Mouse (Mus musculus) stomach, postnatal 0 days (tissue): Measurements from ENCODE around the gene Plk1. TPM values are rescaled to one million over a fixed set of nuclear protein-coding genes. Genes with fewer than 3 reads are reported as not detected.
A peak's percentile ranks its signal among the peaks of the same experiment; 100 is the strongest.

Experiments used
- ATAC-seq: fragments of 200-750 bp; cut with Nextera tagmentation; 2 replicates; pipeline ENCODE4 v1.8.0; 2017; ENCODE audit not compliant: low FRiP score, low TSS enrichment
- DNase-seq: peaks from one replicate; pipeline ENCODE4 v3.0.0-alpha.2; 2016; ENCODE audit warnings: low spot score
- H3K27ac ChIP-seq: fragments of 300-500 bp; sonication (generic); replicated peaks from 2 replicates; pipeline ENCODE4 v1.5.1; 2014; ENCODE audit warnings: mild to moderate bottlenecking, control low read depth
- H3K27me3 ChIP-seq: fragments of 300-500 bp; sonication (generic); 2 replicates; pipeline ENCODE4 v1.6.1; 2014; ENCODE audit warnings: low read length; ENCODE audit not compliant: control insufficient read depth, insufficient read depth
- H3K36me3 ChIP-seq: fragments of 300-500 bp; sonication (generic); 2 replicates; pipeline ENCODE4 v1.6.1; 2014; ENCODE audit warnings: low read length, mixed read lengths; ENCODE audit not compliant: control insufficient read depth, insufficient read depth
- H3K4me1 ChIP-seq: fragments of 300-500 bp; sonication (generic); replicated peaks from 2 replicates; pipeline ENCODE4 v1.6.1; 2014; ENCODE audit warnings: antibody characterized with exemption; ENCODE audit not compliant: control insufficient read depth, insufficient read depth
- H3K4me2 ChIP-seq: fragments of 300-500 bp; sonication (generic); replicated peaks from 2 replicates; pipeline ENCODE4 v1.6.1; 2014; ENCODE audit warnings: low read depth, mild to moderate bottlenecking, control low read depth, moderate library complexity
- H3K4me3 ChIP-seq: fragments of 300-500 bp; sonication (generic); 2 replicates; pipeline ENCODE4 v1.5.1; 2014; ENCODE audit warnings: low read depth, low read length, control low read depth
- H3K9ac ChIP-seq: fragments of 300-500 bp; sonication (generic); 2 replicates; pipeline ENCODE4 v1.6.1; 2014; ENCODE audit warnings: mild to moderate bottlenecking, low read length, control low read depth, mixed read lengths
- H3K9me3 ChIP-seq: fragments of 300-500 bp; sonication (generic); 2 replicates; pipeline ENCODE4 v1.6.1; 2016; ENCODE audit warnings: low read length; ENCODE audit not compliant: control insufficient read depth
- CTCF ChIP-seq: IDR thresholded peaks from 2 replicates; pipeline ENCODE4 v1.5.1; 2016; ENCODE audit warnings: antibody characterized with exemption, low read depth, mild to moderate bottlenecking, moderate library complexity
- EP300 ChIP-seq: optimal IDR thresholded peaks from 2 replicates; pipeline ENCODE3; 2016; ENCODE audit warnings: antibody characterized with exemption
- WGBS: fragments of 180-500 bp; shearing (Covaris S2); extraction: QIAGEN DNeasy Blood & Tissue Kit; methylation state at CpG from one replicate; pipeline ENCODE4 v1.1.7; 2014; 5-methylcytosine and 5-hydroxymethylcytosine counted together
- polyA plus RNA-seq: library from polyadenylated mRNA; unstranded; fragments of >200 nt; fragmentation: Nextera tagmentation; extraction: Ambion mirVana; gene quantifications from 2 replicates; pipeline ENCODE4 v1.2.1, GENCODE M21; 2015

Gene Plk1
- polyA plus RNA-seq, result 20.5 and 26.9 TPM in 2 replicates

GRCm38 (mm10) chr7:122158915-122159902 is at the start of gene Plk1:
Gene Plk1 (plus strand): TSS chr7:122159439.
- under 1% methylated on average over 63 of the region's 63 CpGs for WGBS
- Histone ChIP-seq H3K4me1 (no peaks in the 10 kb centered on the region), H3K27me3 (no peaks in the 10 kb centered on the region), H3K27ac (peak within 1 kb of the TSS; percentile 81), H3K9ac (peak within 1 kb of the TSS; percentile 58), H3K36me3 (peaks cover under 1% of the 10 kb centered on the region; the same call in 1 of the 2 replicates), H3K4me3 (peak within 1 kb of the TSS; percentile 71), H3K9me3 (no peaks in the 10 kb centered on the region), H3K4me2 (peak within 1 kb of the TSS; percentile 72)
- DNase-seq, result peak; percentile 89
- ATAC-seq, result peak; percentile 87
- TF ChIP-seq EP300 (no peak), CTCF (no peak)

DNA sequence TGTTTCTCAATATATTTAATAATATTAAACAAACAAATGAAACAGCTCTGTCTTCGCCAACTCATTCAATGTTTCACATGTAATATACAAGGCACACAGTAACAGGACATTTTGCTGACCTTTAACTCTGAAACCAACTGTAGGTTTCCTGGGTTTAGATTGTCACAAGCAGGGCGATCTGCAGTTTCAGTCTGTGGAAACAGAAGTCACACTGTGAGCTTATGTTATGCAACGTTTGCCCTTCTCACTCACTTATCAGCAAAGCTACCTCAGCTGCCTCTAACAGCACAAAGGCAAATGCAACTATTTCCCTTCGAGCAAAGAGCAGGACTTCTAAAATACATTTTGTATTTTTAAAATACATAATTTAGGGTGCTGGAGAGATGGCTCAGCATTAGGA is 35.7 kb upstream of the Plk1 start:
- DNase-seq (no peak), ATAC-seq (no peak)
- no peak overlapping the region for H3K27ac ChIP-seq
- TF ChIP-seq CTCF (no peak), EP300 (no peak)
- H3K27me3 ChIP-seq, result no peaks in the 10 kb centered on the region
- 83% methylated on average over 4 of the region's 4 CpGs for WGBS
- H3K4me3 ChIP-seq, result no peak overlapping the region
- H3K36me3 ChIP-seq, result peaks cover 10% of the 10 kb centered on the region
- no peaks in the 10 kb centered on the region for H3K4me1 ChIP-seq
- H3K4me2 ChIP-seq, result no peak overlapping the region
- no peaks in the 10 kb centered on the region for H3K9me3 ChIP-seq
- H3K9ac ChIP-seq, result no peak overlapping the region

GRCm38 (mm10) chr7:122125636-122126035 is 33.6 kb upstream of the Plk1 start:
- 78% methylated on average over 8 of the region's 8 CpGs for whole genome bisulfite sequencing
- no peak overlapping the region for H3K4me2 ChIP-seq
- H3K9ac ChIP-seq, result no peak overlapping the region
- H3K36me3 ChIP-seq, result peaks cover 10% of the 10 kb centered on the region
- no peak overlapping the region for H3K4me3 ChIP-seq
- DNase-seq, result no peak
- no peak for ATAC-seq
- H3K27me3 ChIP-seq, result no peaks in the 10 kb centered on the region
- H3K4me1 ChIP-seq, result no peaks in the 10 kb centered on the region
- no peaks in the 10 kb centered on the region for H3K9me3 ChIP-seq
- H3K27ac ChIP-seq, result no peak overlapping the region
- TF ChIP-seq CTCF (peak; percentile 33; the same call in 1 of the 2 replicates), EP300 (no peak)

- H3K27me3 ChIP-seq, result no peaks in the 10 kb centered on the region
- H3K9ac ChIP-seq, result no peak overlapping the region
- TF ChIP-seq EP300 (no peak), CTCF (no peak)
- no peak for ATAC-seq
- H3K4me1 ChIP-seq, result no peaks in the 10 kb centered on the region
- WGBS, result 92% methylated on average over 11 of the region's 11 CpGs
- H3K27ac ChIP-seq, result no peak overlapping the region
- no peak overlapping the region for H3K4me3 ChIP-seq
- H3K9me3 ChIP-seq, result no peaks in the 10 kb centered on the region
- no peak for DNase-seq
- H3K36me3 ChIP-seq, result peaks cover 7% of the 10 kb centered on the region
- no peak overlapping the region for H3K4me2 ChIP-seq
Observed at GRCm38 (mm10) chr7:122126946-122127345, 32.3 kb upstream of the Plk1 start.

GRCm38 (mm10) chr7:122131834-122132233 is 27.4 kb upstream of the Plk1 start:
- TF ChIP-seq CTCF, result no peak

More at GRCm38 (mm10) chr7:122131834-122132233, 27.4 kb upstream of the Plk1 start:
- H3K36me3 ChIP-seq, result peaks cover 1% of the 10 kb centered on the region; the same call in 1 of the 2 replicates
- H3K4me3 ChIP-seq, result peak overlapping the region; percentile 89; the same call in 1 of the 2 replicates
- no peaks in the 10 kb centered on the region for H3K9me3 ChIP-seq
- H3K4me2 ChIP-seq, result peak overlapping the region; percentile 82
- DNase-seq (no peak), ATAC-seq (no peak)
- H3K4me1 ChIP-seq, result peaks cover 4% of the 10 kb centered on the region; the same call in 1 of the 2 replicates
- H3K9ac ChIP-seq, result no peak overlapping the region
- H3K27ac ChIP-seq, result no peak overlapping the region
- H3K27me3 ChIP-seq, result no peaks in the 10 kb centered on the region
